Mouse (Mus musculus) intestine, embryonic 15.5 days (tissue): ENCODE measurements at regions not wholly inside any gene's neighbourhood (a gene's known extent, or its start where the extent isn't known, plus 50 kb on each side); places are given as distances from the start of the nearest gene placed in this dataset.

Experiments used
- ATAC-seq: fragments of 200-750 bp; cut with Nextera tagmentation; 2 replicates; pipeline ENCODE4 v1.8.0; 2017; ENCODE audit warnings: moderate TSS enrichment, moderate library complexity
- H3K27ac ChIP-seq: fragments of 300-500 bp; sonication (generic); 2 replicates; pipeline ENCODE4 v1.5.1; 2015; ENCODE audit warnings: mild to moderate bottlenecking, inconsistent platforms
- H3K27me3 ChIP-seq: fragments of 300-500 bp; sonication (generic); replicated peaks from 2 replicates; pipeline ENCODE4 v1.6.1; 2015; ENCODE audit warnings: inconsistent platforms
- H3K36me3 ChIP-seq: fragments of 300-500 bp; sonication (generic); 2 replicates; pipeline ENCODE4 v1.6.1; 2015; ENCODE audit warnings: inconsistent platforms
- H3K4me1 ChIP-seq: fragments of 300-500 bp; sonication (generic); replicated peaks from 2 replicates; pipeline ENCODE4 v1.6.1; 2015; ENCODE audit warnings: inconsistent platforms
- H3K4me2 ChIP-seq: fragments of 300-500 bp; sonication (generic); replicated peaks from 2 replicates; pipeline ENCODE4 v1.6.1; 2015; ENCODE audit warnings: mild to moderate bottlenecking, inconsistent platforms
- H3K4me3 ChIP-seq: fragments of 300-500 bp; sonication (generic); replicated peaks from 2 replicates; pipeline ENCODE4 v1.5.1; 2015; ENCODE audit warnings: inconsistent platforms
- H3K9ac ChIP-seq: fragments of 300-500 bp; sonication (generic); 2 replicates; pipeline ENCODE4 v1.6.1; 2015; ENCODE audit warnings: inconsistent platforms
- H3K9me3 ChIP-seq: fragments of 300-500 bp; sonication (generic); 2 replicates; pipeline ENCODE4 v1.6.1; 2016; ENCODE audit warnings: inconsistent platforms
- WGBS: fragments of 180-500 bp; shearing (Covaris S2); methylation state at CpG from one replicate; pipeline ENCODE4 v1.1.7; 2015; 5-methylcytosine and 5-hydroxymethylcytosine counted together

DNA sequence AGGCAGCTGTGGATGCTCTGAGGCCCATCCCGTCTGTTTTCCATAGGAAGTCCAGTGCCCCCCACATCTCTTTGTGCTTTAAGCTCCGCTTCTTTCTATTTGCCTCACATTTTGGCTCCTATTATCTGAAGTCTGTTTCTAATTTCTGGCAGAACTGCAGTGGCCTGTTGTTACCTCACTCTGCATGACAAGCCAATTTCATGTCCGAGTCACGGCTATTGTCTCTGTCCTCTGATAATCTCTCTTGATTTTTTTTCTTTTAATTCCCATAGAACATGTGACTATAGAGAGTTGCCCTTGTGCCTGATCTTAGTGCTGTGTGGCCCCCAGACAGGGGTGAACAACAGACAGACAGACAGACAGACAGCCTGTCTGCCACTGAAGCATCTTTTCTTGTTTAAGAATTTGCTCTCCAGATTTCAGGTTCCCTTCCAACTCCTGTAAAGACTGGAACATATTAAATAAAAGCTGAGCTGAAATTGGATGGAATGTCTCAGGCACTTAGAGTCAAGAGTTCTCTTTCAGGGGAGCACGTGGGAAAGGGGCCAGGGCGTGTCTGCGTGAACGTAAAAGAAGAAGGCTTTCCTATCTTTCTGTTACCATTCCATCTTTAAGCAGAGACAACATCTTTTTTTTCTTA, 50.9 kb upstream of the March10 start:
- ATAC-seq, result no peak
- Histone ChIP-seq H3K27me3 (no peaks in the 10 kb centered on the region), H3K36me3 (no peaks in the 10 kb centered on the region), H3K4me3 (no peak overlapping the region), H3K4me1 (peaks cover 6% of the 10 kb centered on the region; the same call in 1 of the 2 replicates), H3K9me3 (no peaks in the 10 kb centered on the region), H3K4me2 (no peak overlapping the region), H3K27ac (no peak overlapping the region), H3K9ac (no peak overlapping the region)
- 57% methylated on average over 8 of the region's 8 CpGs for WGBS
